Mouse (Mus musculus): ENCODE data around the gene Cand1. TPM values are rescaled to one million over a fixed set of nuclear protein-coding genes. Genes with fewer than 3 reads are reported as not detected.

Cand1 gene
- polyA plus RNA-seq, 1 experiment from 2014 or later, result 50.7 TPM

DNA sequence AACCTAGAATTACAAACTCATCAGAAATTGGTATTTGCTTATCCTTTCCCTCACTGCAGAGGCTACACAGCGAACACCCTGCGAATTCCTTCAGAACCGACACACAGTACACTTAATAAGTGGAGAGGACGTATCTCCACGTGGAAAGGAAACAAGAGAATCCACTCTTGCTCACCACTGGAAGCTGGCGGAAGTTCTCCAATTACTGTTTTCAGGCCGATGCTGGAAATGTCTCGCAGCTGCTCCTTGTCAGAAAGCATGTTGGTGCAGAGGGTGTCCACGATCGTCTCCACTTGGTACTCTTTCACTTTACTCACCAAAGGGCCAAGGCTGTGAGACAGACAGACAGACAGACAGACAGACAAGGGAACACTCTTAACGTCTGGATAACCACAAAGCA, 20.4 kb downstream of the Cand1 start:
- Histone ChIP-seq H3K27me3 (ENCODE audit: insufficient read depth, low read length) (no peaks in the 10 kb centered on the region), H3K36me3 (ENCODE audit: insufficient read depth, low read length) (peaks cover 30% of the 10 kb centered on the region), H3K27ac (ENCODE audit: low read length) (no peak overlapping the region), H3K9me3 (ENCODE audit: low read length) (no peaks in the 10 kb centered on the region), H3K4me3 (ENCODE audit: low read length) (no peak overlapping the region), H3K4me2 (replicated peaks; ENCODE audit: low read depth, low read length) (no peak overlapping the region), H3K4me1 (ENCODE audit: insufficient read depth, low read length) (0 out of 2 replicates have a peak, but pooled peaks cover 5% of the 10 kb centered on the region), H3K9ac (replicated peaks; ENCODE audit: low read length) (no peak overlapping the region)
- 36% methylated on average over 11 of the region's 11 CpGs for WGBS
- ATAC-seq (ENCODE audit: low FRiP score, low TSS enrichment), result no peak

DNA sequence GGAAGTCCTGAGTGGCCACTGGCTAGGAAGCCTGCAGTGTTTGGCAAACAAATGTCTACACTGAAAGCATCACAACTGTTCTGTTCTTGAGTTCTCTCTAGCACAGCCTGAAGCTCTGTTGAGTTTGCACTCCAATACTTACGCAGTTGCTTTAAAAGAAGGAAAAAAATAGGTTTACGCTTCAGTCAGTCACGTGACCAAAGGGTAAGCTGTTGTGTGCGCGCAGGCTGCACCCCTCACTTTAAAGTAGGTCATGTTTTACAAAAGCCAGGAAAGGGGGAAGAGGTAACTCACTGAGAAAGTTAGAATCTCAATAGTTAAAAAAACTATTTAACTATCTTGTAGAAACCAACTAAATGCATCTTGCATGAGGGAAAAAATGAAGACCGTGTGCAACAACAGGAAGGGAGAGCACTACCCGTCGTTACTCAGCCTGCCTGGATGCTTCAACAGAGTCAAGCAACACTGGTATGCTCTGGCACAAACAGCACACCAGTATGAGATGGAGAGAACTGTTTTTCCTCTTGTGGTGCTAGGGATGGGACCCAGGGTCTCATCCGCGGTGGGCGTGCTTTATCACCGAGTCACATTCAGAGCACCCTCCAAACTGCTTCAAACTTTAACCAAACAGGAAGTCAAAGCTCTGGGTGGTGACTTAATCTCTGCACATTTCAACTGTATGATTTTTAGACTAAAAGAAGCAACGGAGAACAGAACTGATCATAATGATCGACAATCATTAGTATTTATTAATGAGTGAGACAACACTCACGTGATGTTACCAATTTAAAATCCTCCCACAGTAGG, 21.4 kb downstream of the Cand1 start:
- Histone ChIP-seq H3K9me3 (ENCODE audit: low read length) (no peaks in the 10 kb centered on the region), H3K27ac (ENCODE audit: low read length) (no peak overlapping the region), H3K36me3 (ENCODE audit: insufficient read depth, low read length) (peaks cover 34% of the 10 kb centered on the region), H3K9ac (replicated peaks; ENCODE audit: low read length) (no peak overlapping the region), H3K4me3 (ENCODE audit: low read length) (no peak overlapping the region), H3K27me3 (ENCODE audit: insufficient read depth, low read length) (no peaks in the 10 kb centered on the region), H3K4me1 (ENCODE audit: insufficient read depth, low read length) (0 out of 2 replicates have a peak, but pooled peaks cover 5% of the 10 kb centered on the region), H3K4me2 (replicated peaks; ENCODE audit: low read depth, low read length) (no peak overlapping the region)
- ATAC-seq (ENCODE audit: low FRiP score, low TSS enrichment), result no peak
- 92% methylated on average over 15 of the region's 15 CpGs for WGBS

DNA sequence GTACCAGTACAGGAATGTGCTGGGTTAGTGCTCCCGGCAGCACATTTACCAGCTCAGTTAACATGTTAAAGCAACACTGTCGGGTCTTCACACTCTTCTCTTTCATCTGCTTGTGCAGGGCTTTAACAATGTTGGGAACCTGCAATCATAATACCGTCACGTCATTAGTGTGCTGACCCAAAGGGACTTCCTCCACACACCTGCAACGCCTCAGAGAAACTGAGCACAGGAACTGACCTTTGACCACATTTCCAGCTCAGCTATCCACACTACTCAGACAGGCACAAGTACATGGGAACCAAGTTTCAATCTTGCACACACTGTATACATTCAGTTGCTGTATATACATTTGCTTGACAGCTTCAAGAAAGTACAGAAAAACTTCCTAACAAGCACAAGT, 27.4 kb downstream of the Cand1 start:
- H3K9ac ChIP-seq (replicated peaks; ENCODE audit: low read length), result no peak overlapping the region
- no peaks in the 10 kb centered on the region for H3K9me3 ChIP-seq (ENCODE audit: low read length)
- WGBS, result 54% methylated on average over 5 of the region's 5 CpGs
- no peaks in the 10 kb centered on the region for H3K27me3 ChIP-seq (ENCODE audit: insufficient read depth, low read length)
- ATAC-seq (ENCODE audit: low FRiP score, low TSS enrichment), result no peak
- no peak overlapping the region for H3K4me2 ChIP-seq (replicated peaks; ENCODE audit: low read depth, low read length)
- H3K4me3 ChIP-seq (ENCODE audit: low read length), result no peak overlapping the region
- H3K27ac ChIP-seq (ENCODE audit: low read length), result no peak overlapping the region
- no peaks in the 10 kb centered on the region for H3K4me1 ChIP-seq (ENCODE audit: insufficient read depth, low read length)
- peaks cover 70% of the 10 kb centered on the region for H3K36me3 ChIP-seq (ENCODE audit: insufficient read depth, low read length)

DNA sequence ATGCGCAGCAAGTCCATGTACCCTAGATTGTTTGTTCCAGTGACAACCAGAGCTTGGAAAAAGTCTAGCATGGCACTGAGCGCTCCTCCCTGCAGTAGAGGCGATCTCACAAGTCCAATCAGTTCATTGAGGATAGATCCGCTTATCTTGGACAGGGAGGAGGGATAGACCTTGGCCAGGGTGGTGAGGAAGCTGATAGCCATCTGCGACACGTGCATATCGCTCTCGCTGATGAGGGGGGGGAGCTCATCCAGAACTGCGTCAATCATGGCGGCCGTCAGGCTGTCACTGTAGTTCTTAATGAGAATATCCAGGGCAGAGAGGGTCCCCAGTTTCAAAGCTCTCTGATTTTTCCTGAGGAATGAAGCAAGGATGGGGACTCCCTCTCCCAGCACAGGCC, 28.6 kb downstream of the Cand1 start:
- no peak for ATAC-seq (ENCODE audit: low FRiP score, low TSS enrichment)
- WGBS, result 82% methylated on average over 11 of the region's 11 CpGs
- Histone ChIP-seq H3K36me3 (ENCODE audit: insufficient read depth, low read length) (peaks cover 72% of the 10 kb centered on the region), H3K4me3 (ENCODE audit: low read length) (no peak overlapping the region), H3K4me2 (replicated peaks; ENCODE audit: low read depth, low read length) (no peak overlapping the region), H3K9ac (replicated peaks; ENCODE audit: low read length) (no peak overlapping the region), H3K9me3 (ENCODE audit: low read length) (no peaks in the 10 kb centered on the region), H3K27ac (ENCODE audit: low read length) (no peak overlapping the region), H3K4me1 (ENCODE audit: insufficient read depth, low read length) (no peaks in the 10 kb centered on the region), H3K27me3 (ENCODE audit: insufficient read depth, low read length) (no peaks in the 10 kb centered on the region)

DNA sequence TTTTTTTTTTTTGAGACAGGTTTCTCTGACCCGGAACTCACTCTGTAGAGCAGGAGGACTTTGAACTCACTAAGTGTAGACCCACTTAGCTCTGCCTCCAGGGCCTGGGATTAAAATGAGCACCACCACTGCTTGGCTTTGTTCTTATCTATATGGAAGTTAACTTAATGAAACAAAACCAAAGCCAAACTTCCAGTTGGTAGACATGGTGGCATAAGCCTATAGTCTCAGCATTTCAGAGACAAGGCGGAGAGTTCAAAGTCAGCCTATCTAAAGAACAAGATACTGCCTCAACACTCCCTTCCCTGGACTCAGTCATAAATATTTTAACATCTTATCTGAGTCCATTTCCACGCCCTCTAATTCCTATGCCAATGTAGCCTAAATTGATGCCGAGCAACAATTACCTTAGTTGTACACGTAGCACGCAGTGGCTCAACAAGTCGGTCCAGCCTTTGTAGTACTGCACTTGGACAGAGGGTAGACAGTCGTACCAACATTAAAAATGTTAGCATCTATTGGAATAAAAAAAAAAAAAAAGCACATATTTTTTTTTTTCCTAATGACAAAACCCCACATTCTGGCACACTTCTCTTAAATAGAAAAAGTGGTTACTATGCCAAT, 33.4 kb downstream of the Cand1 start:
- H3K9ac ChIP-seq (replicated peaks; ENCODE audit: low read length), result no peak overlapping the region
- H3K27ac ChIP-seq (ENCODE audit: low read length), result no peak overlapping the region
- no peak overlapping the region for H3K4me2 ChIP-seq (replicated peaks; ENCODE audit: low read depth, low read length)
- 95% methylated on average over 8 of the region's 8 CpGs for WGBS
- no peaks in the 10 kb centered on the region for H3K9me3 ChIP-seq (ENCODE audit: low read length)
- H3K36me3 ChIP-seq (ENCODE audit: insufficient read depth, low read length), result peaks cover 76% of the 10 kb centered on the region
- no peak for ATAC-seq (ENCODE audit: low FRiP score, low TSS enrichment)
- no peaks in the 10 kb centered on the region for H3K4me1 ChIP-seq (ENCODE audit: insufficient read depth, low read length)
- H3K4me3 ChIP-seq (ENCODE audit: low read length), result no peak overlapping the region
- H3K27me3 ChIP-seq (ENCODE audit: insufficient read depth, low read length), result no peaks in the 10 kb centered on the region

DNA sequence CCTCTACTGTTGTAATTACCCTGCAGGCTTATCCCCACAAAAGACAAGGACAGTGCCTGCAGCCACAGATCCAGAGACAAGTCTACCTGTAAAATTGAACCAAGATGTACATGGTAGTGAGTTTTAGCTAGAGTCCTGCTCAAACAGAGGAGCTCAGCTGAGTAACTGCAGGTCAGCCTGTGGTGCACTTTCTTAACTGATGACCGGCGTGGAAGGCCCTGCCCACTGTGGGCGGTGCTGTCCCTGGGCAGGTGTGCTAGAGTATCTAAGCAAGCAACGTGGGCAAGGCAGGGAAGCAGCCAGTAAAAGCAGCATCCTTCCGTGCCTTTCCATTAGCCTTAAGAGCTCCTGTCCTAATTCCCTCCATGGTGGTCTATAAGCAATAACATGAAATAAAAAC, 34.6 kb downstream of the Cand1 start:
- Histone ChIP-seq H3K36me3 (ENCODE audit: insufficient read depth, low read length) (peaks cover 72% of the 10 kb centered on the region), H3K4me2 (replicated peaks; ENCODE audit: low read depth, low read length) (no peak overlapping the region), H3K9ac (replicated peaks; ENCODE audit: low read length) (no peak overlapping the region), H3K27ac (ENCODE audit: low read length) (no peak overlapping the region), H3K4me3 (ENCODE audit: low read length) (no peak overlapping the region), H3K27me3 (ENCODE audit: insufficient read depth, low read length) (no peaks in the 10 kb centered on the region), H3K9me3 (ENCODE audit: low read length) (no peaks in the 10 kb centered on the region), H3K4me1 (ENCODE audit: insufficient read depth, low read length) (no peaks in the 10 kb centered on the region)
- 85% methylated on average over 5 of the region's 5 CpGs for WGBS
- ATAC-seq (ENCODE audit: low FRiP score, low TSS enrichment), result no peak

DNA sequence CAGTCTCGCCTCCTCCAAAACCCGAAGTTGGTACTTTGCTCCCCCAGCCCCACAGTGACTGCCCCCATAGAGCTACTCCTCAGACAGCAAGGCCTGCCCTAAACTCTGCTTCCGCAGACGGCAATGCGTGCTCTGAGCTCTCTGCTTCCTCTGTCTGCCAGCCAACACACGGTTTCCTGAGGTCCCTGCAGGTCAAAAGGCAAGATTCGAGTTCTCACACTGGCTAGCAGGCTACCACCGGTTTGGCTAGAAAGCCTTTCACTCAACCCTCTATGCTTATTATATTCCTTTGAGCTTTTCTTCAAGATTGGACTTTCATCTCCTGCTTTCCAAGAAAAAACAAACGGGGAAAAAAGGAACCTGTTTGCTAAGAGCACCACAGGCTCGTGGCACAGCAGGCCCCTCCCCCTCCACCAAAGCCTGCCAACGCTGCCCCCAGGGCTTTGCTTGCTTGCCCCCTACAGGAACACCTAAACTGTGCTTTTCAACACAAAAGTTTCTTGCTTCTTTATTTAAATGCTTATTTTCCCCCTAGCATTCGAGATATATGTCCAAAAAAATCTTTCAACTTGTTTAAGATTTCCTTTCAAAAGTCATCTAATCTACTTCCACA, 35.4 kb downstream of the Cand1 start:
- H3K9me3 ChIP-seq (ENCODE audit: low read length), result no peaks in the 10 kb centered on the region
- no peak overlapping the region for H3K4me3 ChIP-seq (ENCODE audit: low read length)
- no peak overlapping the region for H3K4me2 ChIP-seq (replicated peaks; ENCODE audit: low read depth, low read length)
- H3K9ac ChIP-seq (replicated peaks; ENCODE audit: low read length), result no peak overlapping the region
- 83% methylated on average over 12 of the region's 12 CpGs for WGBS
- H3K36me3 ChIP-seq (ENCODE audit: insufficient read depth, low read length), result peaks cover 72% of the 10 kb centered on the region
- no peaks in the 10 kb centered on the region for H3K4me1 ChIP-seq (ENCODE audit: insufficient read depth, low read length)
- no peaks in the 10 kb centered on the region for H3K27me3 ChIP-seq (ENCODE audit: insufficient read depth, low read length)
- no peak overlapping the region for H3K27ac ChIP-seq (ENCODE audit: low read length)
- no peak for ATAC-seq (ENCODE audit: low FRiP score, low TSS enrichment)

DNA sequence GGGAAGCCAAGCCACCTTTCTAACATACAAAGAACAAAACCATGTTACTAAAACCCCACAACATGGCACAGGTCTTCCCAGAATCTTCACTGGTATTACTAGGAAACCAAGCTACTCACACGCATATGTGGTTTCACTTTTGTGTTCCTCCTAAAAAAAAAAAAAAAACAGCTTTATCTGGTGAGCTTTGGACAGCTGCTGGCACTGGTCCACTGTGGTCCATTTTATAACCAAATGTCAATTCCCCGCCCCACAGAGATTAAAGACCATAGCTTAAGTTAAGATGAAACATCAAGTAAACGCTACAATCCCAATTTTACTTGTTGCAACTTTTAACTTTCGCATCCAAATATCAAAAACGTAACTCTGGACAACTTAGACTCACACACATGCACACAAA, 40.0 kb downstream of the Cand1 start:
- H3K9me3 ChIP-seq (ENCODE audit: low read length), result no peaks in the 10 kb centered on the region
- no peak overlapping the region for H3K4me2 ChIP-seq (replicated peaks; ENCODE audit: low read depth, low read length)
- no peak overlapping the region for H3K9ac ChIP-seq (replicated peaks; ENCODE audit: low read length)
- peaks cover 45% of the 10 kb centered on the region for H3K36me3 ChIP-seq (ENCODE audit: insufficient read depth, low read length)
- no peaks in the 10 kb centered on the region for H3K4me1 ChIP-seq (ENCODE audit: insufficient read depth, low read length)
- no peak for ATAC-seq (ENCODE audit: low FRiP score, low TSS enrichment)
- WGBS, result 93% methylated on average over 5 of the region's 5 CpGs
- no peaks in the 10 kb centered on the region for H3K27me3 ChIP-seq (ENCODE audit: insufficient read depth, low read length)
- H3K27ac ChIP-seq (ENCODE audit: low read length), result no peak overlapping the region
- no peak overlapping the region for H3K4me3 ChIP-seq (ENCODE audit: low read length)

DNA sequence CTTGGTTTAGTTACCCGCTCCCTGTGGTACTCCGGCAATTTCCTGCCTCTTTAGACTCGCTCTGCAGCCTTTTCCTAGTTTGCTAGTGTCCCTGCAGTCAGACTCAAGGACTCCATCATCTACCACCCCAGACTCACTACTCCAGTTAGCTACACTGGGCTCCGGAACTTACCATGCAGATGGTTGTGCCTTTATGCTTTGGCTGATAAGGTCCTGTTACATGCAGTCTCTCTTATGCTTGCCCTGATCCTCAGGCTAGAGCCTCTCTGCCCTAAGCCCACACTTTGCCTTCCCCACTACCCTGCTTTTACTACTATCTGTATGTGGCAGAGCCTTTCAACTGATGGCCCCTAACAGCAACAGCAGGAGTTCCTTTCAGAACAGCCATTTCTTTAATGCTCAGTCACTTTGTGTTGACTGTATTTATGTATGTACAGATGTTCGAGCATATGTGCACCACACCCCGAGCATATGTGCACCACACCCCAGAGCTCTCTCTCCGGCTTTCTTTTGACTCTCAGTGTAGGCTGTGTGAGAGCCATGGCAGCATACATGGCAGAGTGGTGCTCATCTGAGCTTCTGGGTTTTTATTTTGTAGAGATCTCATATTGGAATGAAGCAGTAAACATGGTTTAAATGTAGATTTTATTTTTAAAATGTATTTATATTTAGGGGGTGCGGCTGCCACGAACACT, 41.5 kb downstream of the Cand1 start:
- H3K4me2 ChIP-seq (replicated peaks; ENCODE audit: low read depth, low read length), result no peak overlapping the region
- H3K36me3 ChIP-seq (ENCODE audit: insufficient read depth, low read length), result peaks cover 38% of the 10 kb centered on the region
- H3K9me3 ChIP-seq (ENCODE audit: low read length), result no peaks in the 10 kb centered on the region
- no peak overlapping the region for H3K9ac ChIP-seq (replicated peaks; ENCODE audit: low read length)
- ATAC-seq (ENCODE audit: low FRiP score, low TSS enrichment), result no peak
- 94% methylated on average over 9 of the region's 9 CpGs for WGBS
- H3K4me3 ChIP-seq (ENCODE audit: low read length), result no peak overlapping the region
- no peak overlapping the region for H3K27ac ChIP-seq (ENCODE audit: low read length)
- H3K4me1 ChIP-seq (ENCODE audit: insufficient read depth, low read length), result no peaks in the 10 kb centered on the region
- H3K27me3 ChIP-seq (ENCODE audit: insufficient read depth, low read length), result no peaks in the 10 kb centered on the region
